Mouse (Mus musculus) lung, adult 2 months (tissue): ENCODE results near the gene Slc5a4a. TPM values are rescaled to one million over a fixed set of nuclear protein-coding genes. Genes with fewer than 3 reads are reported as not detected.
A peak's percentile ranks its signal among the peaks of the same experiment; 100 is the strongest.

Source experiments
- DNase-seq: peaks from one replicate; pipeline ENCODE4 v3.0.0; 2022
- H3K4me1 ChIP-seq: fragments of 200-500 bp; 2 replicates; pipeline ENCODE4 v1.6.1; 2011; ENCODE audit warnings: low read length; ENCODE audit not compliant: control insufficient read depth, insufficient read depth
- H3K4me3 ChIP-seq: fragments of 200-500 bp; replicated peaks from 2 replicates; pipeline ENCODE3; 2011; ENCODE audit warnings: low read depth, mild to moderate bottlenecking, control low read depth, low read length; ENCODE audit errors: extremely low read depth
- CTCF ChIP-seq: fragments of 200-500 bp; IDR thresholded peaks from 2 replicates; pipeline ENCODE4 v1.5.1; 2011; ENCODE audit warnings: mild to moderate bottlenecking, low read length, control low read depth; ENCODE audit not compliant: insufficient read depth
- POLR2A ChIP-seq: fragments of 200-500 bp; IDR thresholded peaks from 2 replicates; pipeline ENCODE4 v1.6.1; 2011; ENCODE audit warnings: low read depth, mild to moderate bottlenecking, control low read depth, low read length, borderline replicate concordance; ENCODE audit errors: extremely low read depth
- WGBS: fragments of 180-500 bp; shearing (Covaris S2); methylation state at CpG from one replicate; pipeline ENCODE4 v1.1.7; 2018; 5-methylcytosine and 5-hydroxymethylcytosine counted together
- polyA plus RNA-seq: library from polyadenylated mRNA; depleted of rRNA; stranded (reverse); fragments of >200 nt; gene quantifications from 2 replicates; pipeline ENCODE4 v1.2.3, GENCODE M21; 2012; rRNA removed

Gene Slc5a4a
- polyA plus RNA-seq, 1 experiment: not detected

- 90% methylated on average over 4 of the region's 4 CpGs for WGBS
- DNase-seq: no peak
Observed at GRCm38 (mm10) chr10:76214161-76214560, 66.9 kb downstream of the Slc5a4a start.

GRCm38 (mm10) chr10:76217056-76217455, 69.8 kb downstream of the Slc5a4a start:
- 97% methylated on average over 17 of the region's 17 CpGs for WGBS
- no peak for TF ChIP-seq POLR2A
- no peak for TF ChIP-seq CTCF
- Histone ChIP-seq H3K4me3 (no peak overlapping the region), H3K4me1 (no peaks in the 10 kb centered on the region)
- DNase-seq: no peak

More at GRCm38 (mm10) chr10:76214161-76214560, 66.9 kb downstream of the Slc5a4a start:
- no peaks in the 10 kb centered on the region for H3K4me1 ChIP-seq
- TF ChIP-seq POLR2A: no peak
- no peak for TF ChIP-seq CTCF
- H3K4me3 ChIP-seq: no peak overlapping the region

- WGBS: 70% methylated on average over 9 of the region's 9 CpGs
- TF ChIP-seq CTCF (no peak), POLR2A (no peak)
- H3K4me1 ChIP-seq: no peaks in the 10 kb centered on the region
- H3K4me3 ChIP-seq: no peak overlapping the region
- no peak for DNase-seq
Observed at GRCm38 (mm10) chr10:76218240-76218639, 71.0 kb downstream of the Slc5a4a start.

GRCm38 (mm10) chr10:76225944-76226343, 78.7 kb downstream of the Slc5a4a start:
- H3K4me3 ChIP-seq: no peak overlapping the region
- TF ChIP-seq POLR2A (no peak), CTCF (no peak)
- WGBS: 94% methylated on average over 11 of the region's 11 CpGs
- no peaks in the 10 kb centered on the region; the same call in 1 of the 2 replicates for H3K4me1 ChIP-seq
- DNase-seq: no peak

- TF ChIP-seq POLR2A (no peak), CTCF (no peak)
- Histone ChIP-seq H3K4me1 (no peaks in the 10 kb centered on the region; the same call in 1 of the 2 replicates), H3K4me3 (no peak overlapping the region)
- WGBS: 74% methylated on average over 1 of the region's 1 CpGs
- DNase-seq: no peak
Observed at GRCm38 (mm10) chr10:76229627-76230026, 82.4 kb downstream of the Slc5a4a start.

- WGBS: under 1% methylated on average over 47 of the region's 47 CpGs
- H3K4me3 ChIP-seq: peak within 1 kb of the TSS; percentile 78
- TF ChIP-seq CTCF (no peak), POLR2A (peak; percentile 79; the same call in 1 of the 2 replicates)
- peaks cover 7% of the 10 kb centered on the region for H3K4me1 ChIP-seq
- peak; percentile 92 for DNase-seq
Observed at GRCm38 (mm10) chr10:76237341-76238225, 90.3 kb downstream of the Slc5a4a start, which contains the start of gene Prmt2. TSS of gene Prmt2 (minus strand) at chr10:76237865.

Other genes starting within 250 kb of the Slc5a4a start
- 41.2 and 53.1 TPM in 2 replicates for gene Smarcb1, start 225.8 kb upstream of the Slc5a4a start, polyA plus RNA-seq
- gene Chchd10, start 214.3 kb upstream of the Slc5a4a start, polyA plus RNA-seq: 415 and 628 TPM in 2 replicates
- gene Mmp11, start 211.0 kb upstream of the Slc5a4a start, polyA plus RNA-seq: 83.9 and 89.2 TPM in 2 replicates
- 12.6 and 15.8 TPM in 2 replicates for gene Gm867, start 206.8 kb upstream of the Slc5a4a start, polyA plus RNA-seq
- 57.1 and 72.3 TPM in 2 replicates for gene Vpreb3, start 204.4 kb upstream of the Slc5a4a start, polyA plus RNA-seq
- 0.03 and 0.09 TPM in 2 replicates for gene Gm5134, start 192.9 kb upstream of the Slc5a4a start, polyA plus RNA-seq
- 5.3 and 6.9 TPM in 2 replicates for gene Zfp280b, start 114.8 kb upstream of the Slc5a4a start, polyA plus RNA-seq
- not detected in 2 replicates for gene Slc5a4b, start 36.5 kb upstream of the Slc5a4a start, polyA plus RNA-seq
- 81.3 and 101 TPM in 2 replicates for gene Prmt2, start 90.4 kb downstream of the Slc5a4a start, polyA plus RNA-seq
- gene S100b, start 106.4 kb downstream of the Slc5a4a start, polyA plus RNA-seq: 1.4 and 3.1 TPM in 2 replicates
- gene Dip2a, start 197.8 kb downstream of the Slc5a4a start, polyA plus RNA-seq: 20.3 and 25.3 TPM in 2 replicates